Mouse (Mus musculus): ENCODE results near the gene Tmem109. TPM values are rescaled to one million over a fixed set of nuclear protein-coding genes. Genes with fewer than 3 reads are reported as not detected.

Gene Tmem109
- polyA plus RNA-seq, 1 experiment from 2014 or later = 93.2 TPM

- no peak overlapping the region for H3K9ac ChIP-seq
- H3K4me2 ChIP-seq = no peak overlapping the region
- H3K9me3 ChIP-seq (replicated peaks) = no peaks in the 10 kb centered on the region
- no peaks in the 10 kb centered on the region for H3K36me3 ChIP-seq
- H3K27ac ChIP-seq = no peak overlapping the region
- H3K4me3 ChIP-seq = no peak overlapping the region
- 40% methylated on average over 3 of the region's 3 CpGs for WGBS
- 0 out of 2 replicates have a peak, but pooled peaks cover 3% of the 10 kb centered on the region for H3K4me1 ChIP-seq (replicated peaks)
- H3K27me3 ChIP-seq = no peaks in the 10 kb centered on the region
- no peak for ATAC-seq (replicated peaks; ENCODE audit: insufficient number of reproducible peaks, insufficient read depth, low FRiP score, low read depth)
These were observed 46.1 kb downstream of the Tmem109 start for GRCm38 (mm10) chr19:10835671-10836070.

- no peak overlapping the region for H3K9ac ChIP-seq
- H3K27ac ChIP-seq = no peak overlapping the region
- H3K4me2 ChIP-seq = no peak overlapping the region
- H3K4me3 ChIP-seq = no peak overlapping the region
- ATAC-seq (replicated peaks; ENCODE audit: insufficient number of reproducible peaks, insufficient read depth, low FRiP score, low read depth) = no peak
- WGBS = 74% methylated on average over 3 of the region's 3 CpGs
- no peaks in the 10 kb centered on the region for H3K9me3 ChIP-seq (replicated peaks)
- 0 out of 2 replicates have a peak, but pooled peaks cover 3% of the 10 kb centered on the region for H3K4me1 ChIP-seq (replicated peaks)
- H3K27me3 ChIP-seq = no peaks in the 10 kb centered on the region
- no peaks in the 10 kb centered on the region for H3K36me3 ChIP-seq
These were observed 48.2 kb downstream of the Tmem109 start for GRCm38 (mm10) chr19:10833611-10834010.

- no peak overlapping the region for H3K27ac ChIP-seq
- no peak for ATAC-seq (replicated peaks; ENCODE audit: insufficient number of reproducible peaks, insufficient read depth, low FRiP score, low read depth)
- 51% methylated on average over 3 of the region's 3 CpGs for WGBS
- H3K36me3 ChIP-seq = no peaks in the 10 kb centered on the region
- H3K9me3 ChIP-seq (replicated peaks) = no peaks in the 10 kb centered on the region
- no peaks in the 10 kb centered on the region for H3K27me3 ChIP-seq
- 0 out of 2 replicates have a peak, but pooled peaks cover 3% of the 10 kb centered on the region for H3K4me1 ChIP-seq (replicated peaks)
- H3K4me2 ChIP-seq = no peak overlapping the region
- H3K4me3 ChIP-seq = no peak overlapping the region
- no peak overlapping the region for H3K9ac ChIP-seq
These were observed 49.8 kb downstream of the Tmem109 start for GRCm38 (mm10) chr19:10832030-10832429.

GRCm38 (mm10) chr19:10831424-10831823 lies 50.4 kb downstream of the Tmem109 start:
- ATAC-seq (replicated peaks; ENCODE audit: insufficient number of reproducible peaks, insufficient read depth, low FRiP score, low read depth) = peak; percentile 67; the same call in 1 of the 2 replicates
- 10% methylated on average over 5 of the region's 5 CpGs for WGBS
- H3K4me3 ChIP-seq = no peak overlapping the region
- H3K4me1 ChIP-seq (replicated peaks) = 0 out of 2 replicates have a peak, but pooled peaks cover 3% of the 10 kb centered on the region
- no peaks in the 10 kb centered on the region for H3K9me3 ChIP-seq (replicated peaks)
- H3K27me3 ChIP-seq = no peaks in the 10 kb centered on the region
- H3K27ac ChIP-seq = no peak overlapping the region
- H3K4me2 ChIP-seq = no peak overlapping the region
- no peaks in the 10 kb centered on the region for H3K36me3 ChIP-seq
- no peak overlapping the region for H3K9ac ChIP-seq

GRCm38 (mm10) chr19:10829436-10830175 lies 52.2 kb downstream of the Tmem109 start, which contains the start of gene Cd6:
Gene Cd6 (minus strand): TSS chr19:10830058.
- Histone ChIP-seq H3K9me3 (replicated peaks) (no peaks in the 10 kb centered on the region), H3K4me2 (no peak within 1 kb of the TSS), H3K36me3 (no peaks in the 10 kb centered on the region), H3K9ac (no peak within 1 kb of the TSS), H3K4me3 (no peak within 1 kb of the TSS), H3K27ac (no peak within 1 kb of the TSS), H3K4me1 (replicated peaks) (0 out of 2 replicates have a peak, but pooled peaks cover 3% of the 10 kb centered on the region), H3K27me3 (no peaks in the 10 kb centered on the region)
- WGBS = 86% methylated on average over 16 of the region's 16 CpGs
- no peak for ATAC-seq (replicated peaks; ENCODE audit: insufficient number of reproducible peaks, insufficient read depth, low FRiP score, low read depth)

- Histone ChIP-seq H3K4me2 (no peak overlapping the region), H3K9ac (no peak overlapping the region), H3K9me3 (replicated peaks) (no peaks in the 10 kb centered on the region), H3K36me3 (no peaks in the 10 kb centered on the region), H3K27me3 (no peaks in the 10 kb centered on the region), H3K4me1 (replicated peaks) (0 out of 2 replicates have a peak, but pooled peaks cover 3% of the 10 kb centered on the region), H3K27ac (no peak overlapping the region), H3K4me3 (no peak overlapping the region)
- 78% methylated on average over 5 of the region's 5 CpGs for WGBS
- no peak for ATAC-seq (replicated peaks; ENCODE audit: insufficient number of reproducible peaks, insufficient read depth, low FRiP score, low read depth)
These were observed 53.5 kb downstream of the Tmem109 start for GRCm38 (mm10) chr19:10828321-10828720.

- H3K36me3 ChIP-seq = no peaks in the 10 kb centered on the region
- no peak overlapping the region for H3K4me2 ChIP-seq
- H3K9ac ChIP-seq = no peak overlapping the region
- 79% methylated on average over 7 of the region's 7 CpGs for WGBS
- no peaks in the 10 kb centered on the region for H3K4me1 ChIP-seq (replicated peaks)
- no peak overlapping the region for H3K4me3 ChIP-seq
- H3K27ac ChIP-seq = no peak overlapping the region
- no peaks in the 10 kb centered on the region for H3K27me3 ChIP-seq
- ATAC-seq (replicated peaks; ENCODE audit: insufficient number of reproducible peaks, insufficient read depth, low FRiP score, low read depth) = no peak
- H3K9me3 ChIP-seq (replicated peaks) = no peaks in the 10 kb centered on the region
These were observed 57.7 kb downstream of the Tmem109 start for GRCm38 (mm10) chr19:10824061-10824460.

GRCm38 (mm10) chr19:10822534-10822933 lies 59.3 kb downstream of the Tmem109 start:
- peaks cover 4% of the 10 kb centered on the region; the same call in 1 of the 2 replicates for H3K4me1 ChIP-seq (replicated peaks)
- no peak overlapping the region for H3K9ac ChIP-seq
- H3K9me3 ChIP-seq (replicated peaks) = no peaks in the 10 kb centered on the region
- no peak for ATAC-seq (replicated peaks; ENCODE audit: insufficient number of reproducible peaks, insufficient read depth, low FRiP score, low read depth)
- no peak overlapping the region for H3K27ac ChIP-seq
- no peaks in the 10 kb centered on the region for H3K36me3 ChIP-seq
- no peaks in the 10 kb centered on the region for H3K27me3 ChIP-seq
- H3K4me2 ChIP-seq = no peak overlapping the region
- H3K4me3 ChIP-seq = no peak overlapping the region
- 84% methylated on average over 4 of the region's 4 CpGs for WGBS

GRCm38 (mm10) chr19:10821319-10821718 lies 60.5 kb downstream of the Tmem109 start:
- Histone ChIP-seq H3K36me3 (no peaks in the 10 kb centered on the region), H3K27ac (no peak overlapping the region), H3K4me2 (no peak overlapping the region), H3K4me3 (no peak overlapping the region), H3K4me1 (replicated peaks) (peaks cover 4% of the 10 kb centered on the region; the same call in 1 of the 2 replicates), H3K9me3 (replicated peaks) (no peaks in the 10 kb centered on the region), H3K9ac (no peak overlapping the region), H3K27me3 (no peaks in the 10 kb centered on the region)
- no peak for ATAC-seq (replicated peaks; ENCODE audit: insufficient number of reproducible peaks, insufficient read depth, low FRiP score, low read depth)
- WGBS = 65% methylated on average over 7 of the region's 7 CpGs

Other genes with a start within 250 kb of the Tmem109 start
- gene Vwce, start 247.8 kb downstream of the Tmem109 start, polyA plus RNA-seq (2015; fragmentation: Nextera tagmentation; extraction: Ambion mirVana) = 0.82 and 1.5 TPM in 2 replicates
- gene Pga5, start 203.9 kb downstream of the Tmem109 start, polyA plus RNA-seq (2015; fragmentation: Nextera tagmentation; extraction: Ambion mirVana) = not detected in 2 replicates
- 25.1 and 34.3 TPM in 2 replicates for gene Vps37c, start 193.3 kb downstream of the Tmem109 start, polyA plus RNA-seq (2015; fragmentation: Nextera tagmentation; extraction: Ambion mirVana)
- gene Cd5, start 143.0 kb downstream of the Tmem109 start, polyA plus RNA-seq (2015; fragmentation: Nextera tagmentation; extraction: Ambion mirVana) = 0.53 and 1.4 TPM in 2 replicates
- 0.56 TPM in 1 of 2 replicates, not detected in the other for gene Cd6, start 51.9 kb downstream of the Tmem109 start, polyA plus RNA-seq (2015; fragmentation: Nextera tagmentation; extraction: Ambion mirVana)
- gene Slc15a3, start 42.3 kb downstream of the Tmem109 start, polyA plus RNA-seq (2015; fragmentation: Nextera tagmentation; extraction: Ambion mirVana) = 0.30 and 0.99 TPM in 2 replicates
- 40.8 and 48.7 TPM in 2 replicates for gene Tmem132a, start 12.1 kb downstream of the Tmem109 start, polyA plus RNA-seq (2015; fragmentation: Nextera tagmentation; extraction: Ambion mirVana)
- gene Prpf19, start 13.2 kb upstream of the Tmem109 start, polyA plus RNA-seq (2015; fragmentation: Nextera tagmentation; extraction: Ambion mirVana) = 29.4 and 31.2 TPM in 2 replicates
- gene Zp1, start 38.6 kb upstream of the Tmem109 start, polyA plus RNA-seq (2015; fragmentation: Nextera tagmentation; extraction: Ambion mirVana) = not detected in 2 replicates
- 0.06 and 0.25 TPM in 2 replicates for gene Ptgdr2, start 55.2 kb upstream of the Tmem109 start, polyA plus RNA-seq (2015; fragmentation: Nextera tagmentation; extraction: Ambion mirVana)
- gene Ccdc86, start 67.3 kb upstream of the Tmem109 start, polyA plus RNA-seq (2015; fragmentation: Nextera tagmentation; extraction: Ambion mirVana) = 15.3 and 17.0 TPM in 2 replicates
- not detected in 2 replicates for gene Ms4a10, start 92.7 kb upstream of the Tmem109 start, polyA plus RNA-seq (2015; fragmentation: Nextera tagmentation; extraction: Ambion mirVana)
- not detected in 2 replicates for gene Ms4a15, start 111.2 kb upstream of the Tmem109 start, polyA plus RNA-seq (2015; fragmentation: Nextera tagmentation; extraction: Ambion mirVana)
- not detected in 2 replicates for gene Ms4a18, start 136.0 kb upstream of the Tmem109 start, polyA plus RNA-seq (2015; fragmentation: Nextera tagmentation; extraction: Ambion mirVana)
- gene Ms4a8a, start 199.1 kb upstream of the Tmem109 start, polyA plus RNA-seq (2015; fragmentation: Nextera tagmentation; extraction: Ambion mirVana) = 0.11 TPM in 1 of 2 replicates, not detected in the other
- gene 1700017D01Rik, start 248.9 kb upstream of the Tmem109 start, polyA plus RNA-seq (2015; fragmentation: Nextera tagmentation; extraction: Ambion mirVana) = not detected in 2 replicates